Mouse (Mus musculus) CD4-positive naive resting alpha-beta T cell, adult 57 days (primary cell): Measurements from ENCODE around the gene Blvra. TPM values are rescaled to one million over a fixed set of nuclear protein-coding genes. Genes with fewer than 3 reads are reported as not detected.

Experiments
- total RNA-seq: library from RNA; stranded (reverse); gene quantifications from one replicate; pipeline ENCODE4 v1.2.4, GENCODE M21; 2023

The Blvra gene
- total RNA-seq, result 14.7 TPM

DNA sequence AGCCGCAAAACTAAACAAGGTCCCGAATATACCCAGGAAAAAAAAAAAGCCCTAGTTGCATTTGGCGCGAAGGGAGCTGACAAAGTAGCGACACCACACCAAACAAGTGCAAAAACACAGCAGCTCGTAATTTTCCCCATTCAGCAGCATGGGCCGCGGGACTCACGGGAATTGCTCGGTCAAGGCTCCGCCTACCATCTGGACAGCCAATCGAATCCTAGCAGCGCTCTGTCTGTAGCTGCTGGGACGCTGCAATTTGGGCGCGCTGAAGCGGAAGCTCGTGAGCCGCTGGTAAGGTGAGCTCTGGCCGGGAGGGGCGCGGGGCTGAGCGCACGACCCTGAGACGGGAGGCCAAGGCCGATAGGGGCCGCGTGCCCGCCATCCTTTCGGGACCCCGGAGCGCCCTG lies at the start of gene Blvra:
Gene Blvra (plus strand): TSS at position 231 of the 407 bp plus-strand sequence.

DNA sequence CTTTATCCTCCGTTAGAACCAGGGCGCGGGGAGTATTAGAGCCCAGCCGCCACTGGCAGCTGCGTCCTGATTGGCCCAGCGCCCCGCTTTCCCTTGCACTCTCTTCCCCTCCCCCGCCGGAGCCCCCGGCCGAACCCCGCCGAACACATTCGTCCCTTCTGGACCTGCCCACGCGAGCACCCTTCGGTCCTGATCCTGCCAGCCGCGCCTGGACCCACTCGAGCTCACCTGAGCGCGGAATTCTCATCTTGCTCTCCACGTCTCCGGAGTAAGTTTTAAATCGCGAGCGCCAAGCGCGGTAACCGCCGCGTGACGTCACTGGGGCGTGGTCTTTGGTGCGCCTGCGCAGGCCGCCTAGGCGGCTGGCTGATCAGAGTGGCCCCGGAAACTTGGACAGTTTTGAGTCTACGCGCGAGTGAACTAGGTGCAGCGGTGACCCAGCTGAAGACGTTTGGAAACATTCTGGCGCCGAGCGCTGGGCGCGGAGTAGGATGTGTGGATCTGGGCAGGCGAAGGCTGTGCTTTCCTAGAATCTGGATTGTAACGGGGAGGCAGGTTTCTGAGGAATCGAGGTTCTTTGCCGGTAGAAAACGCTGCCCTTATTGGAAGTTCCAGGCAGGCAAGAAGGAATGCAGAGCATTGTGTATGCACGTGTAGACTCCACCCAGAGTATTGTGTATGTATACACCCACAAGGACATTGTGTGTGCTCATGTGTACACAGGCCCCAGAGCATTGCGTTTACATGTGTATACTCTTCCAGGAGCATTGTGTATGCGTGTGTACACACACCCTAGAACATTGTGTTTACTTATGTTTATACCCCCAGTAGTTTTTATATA lies 63.4 kb downstream of the Blvra start, which contains the start of gene Ncaph:
Gene Ncaph (minus strand): TSS at position 334 of the 841 bp plus-strand sequence.

DNA sequence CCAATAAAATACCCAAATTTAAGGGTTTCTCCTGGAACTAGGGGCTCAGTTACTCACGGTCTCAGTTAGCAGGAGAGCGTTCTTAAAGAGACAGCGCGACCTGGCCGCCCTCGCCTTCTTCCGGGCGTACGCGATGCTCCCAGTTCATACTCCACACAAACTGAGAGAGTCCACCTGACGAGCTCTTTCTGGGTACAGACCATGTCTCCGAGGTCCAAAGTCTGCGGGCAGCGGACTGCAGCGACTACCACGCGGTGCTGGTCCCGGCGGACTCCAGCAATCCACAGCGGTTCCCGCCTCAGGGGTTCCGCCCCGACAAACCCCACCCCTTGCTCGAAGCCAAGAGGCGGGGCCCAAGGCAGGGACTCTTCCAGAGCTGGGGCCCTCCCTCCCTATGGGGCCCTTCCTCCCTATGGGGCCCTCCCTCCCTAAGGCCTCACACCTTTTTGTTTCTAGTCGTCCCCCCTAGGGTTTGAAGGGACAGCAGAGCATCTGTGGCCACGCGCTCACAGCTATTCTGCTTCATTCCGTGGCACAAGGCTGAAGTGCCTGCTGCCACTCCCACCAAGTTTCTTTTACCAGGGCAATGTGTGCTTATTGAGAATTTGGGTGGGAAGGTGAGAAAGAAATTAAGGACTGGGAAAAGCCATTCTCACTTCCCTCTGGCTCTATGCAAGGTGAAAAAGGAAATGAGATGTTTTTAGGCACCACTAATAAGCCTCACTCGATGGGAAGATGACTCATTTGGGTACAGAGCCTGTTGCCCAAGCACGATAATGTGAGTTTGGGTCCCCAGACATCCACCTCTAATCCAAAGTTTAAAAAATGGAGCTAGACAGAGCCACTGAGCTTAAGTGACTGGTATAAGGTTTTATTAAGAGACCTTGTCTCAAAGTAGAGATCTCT lies 72.9 kb downstream of the Blvra start, which contains the start of gene Itpripl1:
Gene Itpripl1 (minus strand): TSS at position 285 of the 906 bp plus-strand sequence.

Other genes starting within 250 kb of the Blvra start
- 117 TPM for gene Trpm7, start 194.4 kb upstream of the Blvra start, total RNA-seq
- gene Sppl2a, start 137.4 kb upstream of the Blvra start, total RNA-seq, result 58.5 TPM
- gene Ap4e1, start 61.9 kb upstream of the Blvra start, total RNA-seq, result 31.8 TPM
- gene Ncaph, start 63.3 kb downstream of the Blvra start, total RNA-seq, result 4.5 TPM
- gene Itpripl1, start 72.8 kb downstream of the Blvra start, total RNA-seq, result 18.2 TPM
- 1.6 TPM for gene 1810024B03Rik, start 137.6 kb downstream of the Blvra start, total RNA-seq
- gene Snrnp200, start 137.7 kb downstream of the Blvra start, total RNA-seq, result 166 TPM
- gene Ciao1, start 177.2 kb downstream of the Blvra start, total RNA-seq, result 45.4 TPM
- gene Tmem127, start 177.2 kb downstream of the Blvra start, total RNA-seq, result 51.3 TPM
- gene Stard7, start 199.6 kb downstream of the Blvra start, total RNA-seq, result 67.7 TPM